Mouse (Mus musculus): ENCODE measurements around the gene Tent4a. TPM values are rescaled to one million over a fixed set of nuclear protein-coding genes. Genes with fewer than 3 reads are reported as not detected.

The Tent4a gene
- polyA plus RNA-seq, 1 experiment from 2014 or later: 5.5 TPM

DNA sequence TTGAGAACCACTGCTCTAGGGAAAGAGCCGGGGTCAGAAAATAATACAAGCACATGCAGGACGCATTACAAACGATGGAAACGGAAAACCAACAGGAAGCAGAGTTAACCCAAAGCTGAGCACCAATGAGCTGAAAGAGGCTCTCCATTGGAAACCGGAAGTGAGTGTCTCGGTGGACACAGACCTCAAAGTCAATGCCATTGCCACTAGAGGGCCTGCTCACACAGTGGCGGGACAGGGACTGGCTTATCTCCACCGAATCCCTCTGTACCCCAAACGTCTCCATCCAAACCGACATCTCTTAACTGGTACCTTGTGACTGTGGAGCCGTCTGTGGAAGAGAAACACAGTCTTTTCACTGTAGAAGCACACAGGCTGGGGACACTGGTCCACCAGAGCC is 77.8 kb downstream of the Tent4a start:
- no peak overlapping the region for H3K9ac ChIP-seq
- 0 out of 2 replicates have a peak, but pooled peaks cover 5% of the 10 kb centered on the region for H3K27me3 ChIP-seq
- peaks cover 10% of the 10 kb centered on the region; the same call in 1 of the 2 replicates for H3K4me1 ChIP-seq
- no peak for ATAC-seq (replicated peaks; ENCODE audit: low FRiP score)
- no peaks in the 10 kb centered on the region for H3K36me3 ChIP-seq
- H3K27ac ChIP-seq: no peak overlapping the region
- H3K4me2 ChIP-seq: no peak overlapping the region
- H3K9me3 ChIP-seq (replicated peaks): no peaks in the 10 kb centered on the region
- WGBS: 79% methylated on average over 11 of the region's 11 CpGs
- no peak overlapping the region for H3K4me3 ChIP-seq (replicated peaks)

DNA sequence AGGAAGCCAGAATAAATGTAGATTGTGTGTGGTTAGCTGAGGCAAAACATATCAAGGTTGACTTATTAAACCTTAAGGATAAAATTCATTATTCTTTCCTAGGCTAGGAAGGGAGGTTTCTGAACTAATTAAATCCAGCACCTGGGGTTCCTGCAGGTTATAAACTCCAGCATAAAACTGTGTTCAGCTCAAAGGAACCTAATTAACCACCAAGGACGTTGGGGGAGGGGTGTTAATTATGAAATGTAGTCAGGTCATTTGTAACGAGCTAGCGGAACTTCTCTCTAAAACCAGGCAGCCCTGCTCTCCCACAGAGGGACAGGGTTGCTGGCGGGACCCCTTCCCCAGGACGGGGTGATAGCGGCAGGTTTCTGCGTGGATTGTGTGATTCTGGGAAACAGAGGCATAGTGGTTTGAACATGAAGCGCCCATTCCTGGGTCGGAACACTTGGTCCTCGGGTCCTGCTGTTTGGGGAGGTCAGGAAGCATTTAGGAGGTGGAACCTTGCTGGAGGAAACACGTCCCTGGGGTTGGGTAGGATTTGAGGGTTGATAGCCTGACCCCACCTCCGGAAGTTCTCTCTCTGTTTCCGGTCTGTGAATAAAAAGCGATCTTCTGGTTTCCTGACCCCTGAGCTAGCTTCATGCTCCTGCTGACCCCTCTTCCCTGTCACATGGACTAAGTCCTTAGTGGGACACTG is 78.8 kb downstream of the Tent4a start:
- no peaks in the 10 kb centered on the region for H3K9me3 ChIP-seq (replicated peaks)
- H3K9ac ChIP-seq: no peak overlapping the region
- peaks cover 7% of the 10 kb centered on the region; the same call in 1 of the 2 replicates for H3K4me1 ChIP-seq
- 69% methylated on average over 14 of the region's 14 CpGs for WGBS
- H3K36me3 ChIP-seq: no peaks in the 10 kb centered on the region
- 0 out of 2 replicates have a peak, but pooled peaks cover 5% of the 10 kb centered on the region for H3K27me3 ChIP-seq
- no peak overlapping the region for H3K27ac ChIP-seq
- no peak overlapping the region for H3K4me2 ChIP-seq
- peak; percentile 65 for ATAC-seq (replicated peaks; ENCODE audit: low FRiP score)
- H3K4me3 ChIP-seq (replicated peaks): no peak overlapping the region

Other genes with a start within 250 kb of the Tent4a start
- gene Nsun2, start 871 bp downstream of the Tent4a start, polyA plus RNA-seq (2015; fragmentation: Nextera tagmentation; extraction: Ambion mirVana): 130 TPM in 2 replicates
- 22.9 and 26.5 TPM in 2 replicates for gene Srd5a1, start 76.8 kb upstream of the Tent4a start, polyA plus RNA-seq (2015; fragmentation: Nextera tagmentation; extraction: Ambion mirVana)
- gene Ube2ql1, start 205.3 kb upstream of the Tent4a start, polyA plus RNA-seq (2015; fragmentation: Nextera tagmentation; extraction: Ambion mirVana): 0.51 and 0.72 TPM in 2 replicates